Mouse (Mus musculus) right cerebral cortex, postnatal 36 days (tissue): ENCODE data around the gene Psma5.

Experiments used
- DNase-seq, 2 experiments: peaks; one replicate each; pipeline ENCODE4 v3.0.0; 2022; ENCODE audit warnings: low spot score in 2 of 2, mixed read lengths in 1 of 2

Gene Psma5

DNA sequence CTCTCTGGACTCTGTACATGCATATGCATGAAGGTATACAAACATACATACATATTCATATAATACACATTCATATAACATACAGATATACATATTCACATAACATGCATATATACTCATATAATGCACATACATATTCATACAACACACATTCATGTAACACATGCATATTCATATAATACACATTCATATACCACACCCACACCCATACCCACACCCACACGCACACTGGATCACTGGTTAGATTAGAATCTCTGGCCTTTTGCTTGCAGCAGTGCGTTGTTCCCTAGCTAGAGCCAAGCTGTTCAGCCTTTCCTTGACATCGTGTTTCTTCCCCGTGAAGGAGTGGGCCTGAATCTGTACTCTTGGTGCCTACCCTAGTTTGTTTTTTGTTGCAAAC, 48.0 kb downstream of the Psma5 start:
- no peak for DNase-seq

DNA sequence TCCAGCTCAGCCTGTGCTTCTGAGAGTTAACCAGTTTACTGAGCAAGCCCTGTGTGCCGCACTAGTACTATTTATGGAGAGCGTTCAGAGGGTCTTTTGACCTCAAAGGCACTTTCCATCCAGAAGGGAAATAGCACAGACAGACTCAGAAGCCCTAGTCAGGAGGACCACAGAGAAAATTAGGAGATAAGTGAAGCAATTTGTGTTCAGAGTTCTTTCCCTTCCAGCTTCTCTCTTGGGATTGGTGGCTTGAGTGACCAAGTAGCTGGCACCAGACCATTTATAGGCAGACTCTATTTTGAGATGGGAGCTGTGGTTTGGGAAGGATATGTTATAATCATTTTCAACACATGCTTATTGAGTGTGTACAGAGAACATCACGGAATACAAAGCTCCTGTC, 49.7 kb downstream of the Psma5 start:
- no peak for DNase-seq

GRCm38 (mm10) chr3:108307485-108307884, 50.8 kb downstream of the Psma5 start:
- no peak for DNase-seq

DNA sequence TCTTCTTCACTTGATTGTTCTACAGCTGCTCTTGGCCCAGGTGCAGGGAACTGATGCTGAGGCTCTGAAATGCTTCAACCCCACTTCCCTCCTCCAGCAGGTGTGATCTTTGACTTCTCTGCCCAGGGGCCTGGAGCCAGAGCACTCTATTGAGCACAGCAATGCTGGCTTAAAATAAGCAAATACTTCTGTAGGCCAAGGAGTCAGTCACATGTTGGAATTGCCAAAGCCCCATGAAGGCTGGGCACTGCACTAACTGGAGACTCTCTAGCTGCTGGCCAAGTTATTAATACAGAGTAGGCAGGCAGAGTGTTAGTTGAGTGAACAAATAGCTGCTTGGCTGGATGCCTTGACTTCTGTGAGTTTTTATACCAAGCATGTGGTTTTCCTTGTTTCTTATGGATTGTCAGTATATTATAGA, 54.2 kb downstream of the Psma5 start:
- DNase-seq, result no peak

DNA sequence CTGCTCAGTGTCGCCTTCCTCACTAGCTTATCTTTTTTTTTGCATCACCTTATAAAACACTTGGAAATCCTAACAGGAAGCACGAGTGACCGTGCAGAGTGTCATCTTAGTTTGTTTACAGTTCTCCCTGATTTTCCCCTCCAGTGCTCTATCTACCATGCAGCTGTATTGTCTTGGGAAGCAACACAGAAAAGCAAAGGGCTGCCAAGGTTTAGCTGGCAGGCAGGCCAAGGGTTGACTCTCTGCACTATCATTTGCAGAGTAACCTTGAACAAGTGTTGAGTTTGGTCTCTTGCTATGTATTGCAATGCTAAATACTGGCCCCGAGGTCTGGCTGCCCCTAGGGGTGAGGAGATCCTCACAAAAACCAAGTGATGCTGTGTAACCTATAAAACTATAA, 55.0 kb downstream of the Psma5 start:
- no peak for DNase-seq

- DNase-seq, result no peak
Observed at GRCm38 (mm10) chr3:108312414-108312813, 55.7 kb downstream of the Psma5 start.

- no peak for DNase-seq
Observed at GRCm38 (mm10) chr3:108313138-108313537, 56.4 kb downstream of the Psma5 start.

DNA sequence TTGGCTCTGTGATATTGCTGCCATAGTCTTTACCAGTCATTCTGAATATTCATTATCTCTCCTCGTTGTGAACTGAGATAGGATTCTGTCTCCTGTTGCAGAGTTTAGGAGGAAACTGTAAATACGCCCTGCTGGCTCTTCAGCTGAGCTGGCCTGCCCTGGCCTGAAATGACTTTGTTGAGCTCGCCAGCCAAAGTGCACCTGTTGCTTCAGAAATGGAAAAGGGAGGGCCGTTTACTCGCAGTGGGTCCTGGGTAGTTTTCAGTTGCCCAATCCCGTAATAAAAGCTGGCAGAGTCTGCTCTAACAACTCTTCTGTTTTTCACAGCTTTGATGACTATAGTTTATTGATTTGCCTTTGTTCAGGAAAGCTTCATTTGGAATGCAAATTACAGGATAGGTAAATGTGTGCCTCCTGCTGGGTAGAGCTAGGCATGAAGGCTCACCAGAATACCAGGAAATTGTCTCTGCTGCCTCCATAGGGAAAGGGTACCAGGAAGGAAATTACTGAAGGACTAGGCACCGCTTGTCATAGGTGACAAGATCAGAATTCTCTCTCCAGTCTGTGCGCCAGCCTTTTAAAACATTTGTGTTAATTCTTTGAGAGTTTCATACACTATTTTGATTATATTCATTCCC, 57.4 kb downstream of the Psma5 start:
- DNase-seq, result no peak

DNA sequence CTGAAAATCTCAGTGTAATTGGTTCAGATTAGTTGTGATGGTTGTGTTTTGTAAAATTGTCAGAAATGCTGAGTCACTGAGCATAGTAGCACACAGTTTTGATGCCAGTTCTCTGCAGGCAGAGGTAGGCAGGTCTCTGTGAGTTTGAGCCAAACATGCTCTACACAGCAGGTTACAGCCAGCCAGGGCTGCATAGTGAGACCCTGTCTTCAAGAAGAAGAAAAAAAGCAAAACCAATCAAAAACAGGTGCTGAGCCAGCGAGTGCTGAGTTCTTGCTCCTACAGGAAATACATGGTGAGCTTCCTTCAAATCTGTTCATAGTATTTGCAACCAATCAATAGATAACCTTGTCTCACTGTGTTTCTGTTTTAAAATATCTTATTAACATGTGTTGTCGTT, 61.8 kb downstream of the Psma5 start:
- no peak for DNase-seq

DNA sequence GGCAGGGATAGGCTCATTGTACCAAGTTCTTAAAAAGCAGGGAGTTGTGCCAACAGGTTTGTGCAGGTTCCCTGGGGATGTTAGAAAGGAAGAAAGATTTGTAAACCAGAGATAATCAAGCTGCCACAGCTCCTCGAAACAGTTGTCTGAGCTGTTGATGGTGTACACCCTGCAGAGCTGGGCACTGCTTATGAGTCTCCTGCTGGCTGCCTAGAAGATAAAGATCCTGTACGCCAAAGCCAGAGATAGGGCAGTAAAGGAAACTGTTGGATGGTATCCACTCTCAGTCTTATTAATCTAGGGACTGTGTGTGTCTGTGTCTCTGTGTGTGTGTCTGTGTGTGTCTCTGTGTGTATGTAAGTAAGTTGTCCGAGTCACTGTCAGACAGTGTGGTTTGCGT, 64.9 kb downstream of the Psma5 start:
- DNase-seq, result no peak

DNA sequence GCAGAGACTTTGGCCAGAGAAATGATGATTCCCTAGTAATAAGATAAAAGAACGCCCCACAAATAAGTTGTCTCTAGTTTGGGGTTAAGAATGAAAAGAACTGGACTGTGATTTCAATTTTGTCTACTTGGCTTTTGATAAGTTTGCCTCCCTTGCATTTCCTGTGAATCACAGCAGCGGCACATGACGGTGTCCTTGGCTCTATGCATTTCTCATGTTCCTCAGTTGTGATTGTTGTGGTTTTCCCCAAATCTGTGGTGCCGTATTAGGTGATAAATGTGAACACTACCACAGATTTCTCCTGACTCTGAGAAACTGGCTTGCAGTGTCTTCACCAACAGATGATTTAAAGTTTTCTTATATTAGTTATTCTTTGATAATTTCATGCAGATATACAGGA, 65.4 kb downstream of the Psma5 start:
- DNase-seq, result no peak

DNA sequence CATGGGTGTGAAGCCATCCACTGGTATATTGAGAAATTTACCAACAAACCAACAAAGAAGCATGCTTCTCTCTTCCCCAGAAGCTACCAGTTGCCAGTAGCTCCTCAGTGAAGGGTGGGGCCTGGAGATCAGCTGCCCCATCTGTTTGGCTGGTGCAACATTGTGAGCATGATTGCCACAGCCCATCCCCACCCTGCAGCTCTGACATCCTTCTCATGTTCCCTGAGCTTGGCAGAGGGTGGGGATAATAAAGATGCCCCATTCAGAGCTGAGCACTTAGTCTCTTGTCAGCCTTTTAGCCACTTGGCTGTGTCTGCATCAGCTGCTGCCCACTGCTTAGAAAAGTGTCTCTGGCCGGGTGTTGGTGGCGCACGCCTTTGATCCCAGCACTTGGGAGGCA, 66.2 kb downstream of the Psma5 start:
- DNase-seq, result no peak

DNA sequence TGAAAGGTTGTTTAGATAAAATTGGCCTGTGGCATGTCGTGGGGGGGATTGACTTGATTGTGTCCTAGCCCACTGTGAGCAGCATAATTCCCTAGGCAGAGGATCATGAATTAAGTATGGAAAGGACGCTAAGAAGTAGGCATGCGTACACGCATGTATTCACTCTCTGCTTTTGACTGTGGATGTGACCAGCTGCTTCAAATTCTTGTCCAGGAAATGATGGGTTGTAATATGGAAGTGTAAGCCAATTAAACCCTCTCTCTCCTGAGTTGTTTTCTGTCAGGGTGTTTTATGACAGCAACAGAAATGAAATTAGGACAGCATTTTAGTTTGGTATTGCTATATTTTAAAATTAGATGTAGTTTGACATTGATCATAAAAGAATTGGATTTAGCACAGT, 68.1 kb downstream of the Psma5 start:
- no peak for DNase-seq

DNA sequence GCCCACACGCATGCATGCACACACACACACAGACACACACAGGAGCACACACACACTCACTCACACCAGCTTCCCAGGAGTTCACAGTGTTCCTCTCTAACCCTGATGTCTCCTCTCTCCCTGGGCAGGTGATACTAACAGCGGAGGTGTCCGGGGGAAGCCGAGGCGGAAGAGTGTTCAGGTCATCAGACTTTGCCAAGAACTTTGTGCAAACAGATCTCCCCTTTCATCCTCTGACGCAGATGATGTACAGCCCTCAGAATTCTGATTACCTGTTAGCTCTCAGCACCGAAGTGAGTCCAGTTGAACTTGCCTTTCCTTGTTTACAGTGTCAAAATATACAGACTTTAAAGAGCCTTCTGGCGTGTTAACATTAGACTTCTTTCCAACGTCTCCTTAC, 68.8 kb downstream of the Psma5 start:
- no peak for DNase-seq

- peak; percentile 34 to 43 for DNase-seq
Observed at GRCm38 (mm10) chr3:108327275-108327674, 70.5 kb downstream of the Psma5 start.

DNA sequence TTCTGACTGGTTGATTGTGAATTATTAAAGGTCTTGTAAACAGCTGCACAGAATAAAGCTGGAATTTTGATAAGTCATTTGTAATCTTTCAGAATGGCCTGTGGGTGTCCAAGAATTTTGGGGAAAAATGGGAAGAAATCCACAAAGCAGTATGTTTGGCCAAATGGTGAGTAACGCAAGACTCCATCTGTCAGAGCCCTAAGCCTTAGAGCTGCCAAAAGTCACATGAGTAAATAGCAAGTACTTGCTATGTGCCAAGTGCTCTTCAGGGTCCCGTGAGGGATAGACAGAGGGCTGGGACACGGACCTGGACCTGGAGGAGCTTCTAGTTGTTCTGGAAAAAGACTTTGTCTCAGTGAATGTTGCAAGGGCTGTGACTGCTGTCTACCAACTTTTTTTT, 71.2 kb downstream of the Psma5 start:
- DNase-seq, result no peak

- no peak for DNase-seq
Observed at GRCm38 (mm10) chr3:108328441-108328841, 71.7 kb downstream of the Psma5 start.
